Comparison of ENCODE assay signal across 17 mouse cellular contexts in genomic region chr9:115051976-115052375, GRCm38 (mm10).
DNase-seq lines count a peak whose midpoint lies in the region.
"Had no signal": no experiment of that assay in that cellular context is flagged by ENCODE, and none has a peak within 500 bp of the region (broad histone marks: within the 10 kb centered on the region; RNA-seq: fewer than 3 reads in every experiment).

No protein-coding gene starts in this region.

- DNase-seq in gastrocnemius, adult 18-20 months (ENCODE audit: low spot score) = peak; percentile 20
- DNase-seq in gastrocnemius, postnatal 4 days (ENCODE audit: low spot score in 2 of 2) = no peak
- peak; percentile 41 to 76 for DNase-seq in left cerebral cortex, postnatal 14 days (ENCODE audit: low spot score in 2 of 2)
- no peak for DNase-seq in left cerebral cortex, postnatal 4 days
- peak; percentile 5 for DNase-seq in ZHBTc4 (ENCODE audit: low read depth, low spot score)
- DNase-seq in left cerebral cortex, postnatal 36 days (ENCODE audit: low spot score in 2 of 2) = peak; percentile 30 to 52
- DNase-seq in thymus, postnatal 25 days = no peak
- DNase-seq: adrenal gland, postnatal 10 days; cerebellum, adult 8-10 months; cerebellum, postnatal 36 days; embryo, embryonic 11 days; gastrocnemius, postnatal 36 days; kidney, adult 8-10 months; kidney, postnatal 25 days; liver; lung, postnatal 4 days; thymus, adult 2 months had no signal

- intact Hi-C loops in left cerebral cortex, postnatal 14 days (cut with DNase I) = no loop called here
- intact Hi-C loops in left cerebral cortex, postnatal 4 days (cut with DNase I) = no loop called here
- intact Hi-C loops in left cerebral cortex, postnatal 36 days (cut with DNase I) = no loop called here

Comparison
In these comparisons a context has a peak if more than half of its experiments do, and no peak if none do; other contexts are left out.
1. DNase-seq: peak in gastrocnemius, adult 18-20 months (single experiment), left cerebral cortex, postnatal 14 days (2 of 2), ZHBTc4 (single experiment) and left cerebral cortex, postnatal 36 days (2 of 2); none in gastrocnemius, postnatal 4 days (0 of 2), left cerebral cortex, postnatal 4 days (single experiment) and thymus, postnatal 25 days (single experiment).